Mouse (Mus musculus) midbrain, embryonic 15.5 days (tissue): ENCODE measurements at regions not wholly inside any gene's neighbourhood (a gene's known extent, or its start where the extent isn't known, plus 50 kb on each side); places are given as distances from the start of the nearest gene placed in this dataset.

Experiments
- ATAC-seq: fragments of 200-750 bp; cut with Nextera tagmentation; replicated peaks from 2 replicates; pipeline ENCODE4 v1.8.0; 2017; ENCODE audit warnings: moderate TSS enrichment
- H3K27ac ChIP-seq: fragments of 300-500 bp; sonication (generic); 2 replicates; pipeline ENCODE4 v1.5.1; 2015; ENCODE audit warnings: mild to moderate bottlenecking, inconsistent platforms
- H3K27me3 ChIP-seq: fragments of 300-500 bp; sonication (generic); replicated peaks from 2 replicates; pipeline ENCODE4 v1.6.1; 2015; ENCODE audit warnings: inconsistent platforms
- H3K36me3 ChIP-seq: fragments of 300-500 bp; sonication (generic); replicated peaks from 2 replicates; pipeline ENCODE4 v1.6.1; 2015; ENCODE audit warnings: inconsistent platforms
- H3K4me1 ChIP-seq: fragments of 300-500 bp; sonication (generic); 2 replicates; pipeline ENCODE4 v1.6.1; 2015; ENCODE audit warnings: inconsistent platforms
- H3K4me2 ChIP-seq: fragments of 300-500 bp; sonication (generic); 2 replicates; pipeline ENCODE4 v1.6.1; 2015; ENCODE audit warnings: inconsistent platforms, mild to moderate bottlenecking, moderate library complexity
- H3K4me3 ChIP-seq: fragments of 300-500 bp; sonication (generic); 2 replicates; pipeline ENCODE4 v1.5.1; 2015; ENCODE audit warnings: mild to moderate bottlenecking, inconsistent platforms
- H3K9ac ChIP-seq: fragments of 300-500 bp; sonication (generic); 2 replicates; pipeline ENCODE4 v1.6.1; 2015; ENCODE audit warnings: mild to moderate bottlenecking, inconsistent platforms
- H3K9me3 ChIP-seq: fragments of 300-500 bp; sonication (generic); 2 replicates; pipeline ENCODE4 v1.6.1; 2016; ENCODE audit warnings: inconsistent platforms
- WGBS: fragments of 180-500 bp; shearing (Covaris S2); methylation state at CpG from one replicate; pipeline ENCODE4 v1.1.7; 2015; ENCODE audit warnings: mixed read lengths; 5-methylcytosine and 5-hydroxymethylcytosine counted together

DNA sequence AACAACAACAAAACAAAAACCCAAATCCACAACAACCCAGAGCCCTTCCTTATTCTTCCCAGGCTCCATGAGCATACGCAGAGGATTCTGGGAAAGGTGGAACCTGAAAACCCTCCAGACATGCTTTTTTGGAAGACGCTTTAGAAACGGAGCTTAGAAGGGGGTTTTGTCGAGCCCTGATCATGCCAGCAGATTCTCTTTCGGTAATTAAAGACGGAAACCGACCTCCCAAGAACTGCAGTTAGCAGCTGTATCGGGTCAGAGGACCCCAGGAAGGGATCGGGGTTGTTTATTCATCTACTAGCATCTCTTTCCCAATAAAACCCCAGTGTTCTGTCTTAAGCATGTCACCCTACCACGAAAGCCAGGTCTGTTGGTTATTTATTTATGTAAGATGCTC, 298.1 kb downstream of the Slc4a3 start:
- H3K36me3 ChIP-seq: no peaks in the 10 kb centered on the region
- H3K27me3 ChIP-seq: no peaks in the 10 kb centered on the region; the same call in 1 of the 2 replicates
- H3K9ac ChIP-seq: no peak overlapping the region
- H3K27ac ChIP-seq: no peak overlapping the region
- H3K9me3 ChIP-seq: no peaks in the 10 kb centered on the region
- no peak overlapping the region for H3K4me2 ChIP-seq
- no peak for ATAC-seq
- 67% methylated on average over 10 of the region's 10 CpGs for WGBS
- H3K4me3 ChIP-seq: no peak overlapping the region
- H3K4me1 ChIP-seq: peaks cover 13% of the 10 kb centered on the region; the same call in 1 of the 2 replicates

DNA sequence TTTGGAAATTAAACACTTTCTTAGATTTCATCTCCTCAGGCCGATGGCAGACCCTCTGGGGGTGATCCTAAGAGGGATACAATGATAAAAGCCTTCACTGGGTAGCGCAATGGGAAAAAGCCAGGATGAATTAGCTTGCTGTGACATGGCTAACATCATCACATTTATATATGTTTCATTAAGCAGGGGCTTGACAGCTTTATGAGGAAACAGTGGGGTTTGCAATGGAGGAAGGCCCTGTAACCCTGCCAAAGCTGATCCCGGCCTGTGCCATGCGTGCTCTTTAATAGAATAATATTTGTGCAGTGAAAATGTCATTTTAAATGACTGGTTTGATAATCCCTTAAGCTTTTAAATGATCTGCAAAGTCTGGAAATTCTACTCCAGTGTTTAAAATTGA, 298.5 kb downstream of the Slc4a3 start:
- WGBS: 44% methylated on average over 4 of the region's 4 CpGs
- ATAC-seq: no peak
- no peak overlapping the region for H3K4me2 ChIP-seq
- peaks cover 13% of the 10 kb centered on the region; the same call in 1 of the 2 replicates for H3K4me1 ChIP-seq
- 0 out of 2 replicates have a peak overlapping the region, but pooled peaks have one; percentile 22 for H3K27ac ChIP-seq
- H3K27me3 ChIP-seq: no peaks in the 10 kb centered on the region; the same call in 1 of the 2 replicates
- no peaks in the 10 kb centered on the region for H3K9me3 ChIP-seq
- no peak overlapping the region for H3K4me3 ChIP-seq
- H3K9ac ChIP-seq: no peak overlapping the region
- H3K36me3 ChIP-seq: no peaks in the 10 kb centered on the region

DNA sequence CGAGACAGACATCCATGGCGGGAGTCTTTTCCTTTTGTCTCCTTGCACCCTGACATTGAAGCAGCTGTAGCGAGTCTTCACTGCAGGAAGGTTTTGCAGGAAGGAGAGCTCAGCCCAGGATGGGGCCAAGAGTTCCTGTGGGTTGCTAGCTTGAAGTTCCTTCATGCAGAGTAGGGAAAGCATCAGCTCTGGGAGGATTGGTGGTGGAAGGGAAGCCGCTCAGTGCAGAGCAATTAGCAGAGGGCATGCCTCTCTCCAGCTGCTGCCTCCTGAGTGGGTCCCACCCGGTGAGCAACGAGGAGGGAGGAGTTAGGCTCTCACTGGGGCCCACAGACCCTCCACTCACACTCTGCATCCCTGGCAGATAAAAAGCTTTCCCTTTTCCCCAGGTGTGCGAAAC, 298.9 kb downstream of the Slc4a3 start:
- no peak overlapping the region for H3K9ac ChIP-seq
- no peaks in the 10 kb centered on the region for H3K9me3 ChIP-seq
- H3K36me3 ChIP-seq: no peaks in the 10 kb centered on the region
- no peaks in the 10 kb centered on the region; the same call in 1 of the 2 replicates for H3K27me3 ChIP-seq
- no peak overlapping the region for H3K4me3 ChIP-seq
- 32% methylated on average over 7 of the region's 7 CpGs for WGBS
- H3K27ac ChIP-seq: 0 out of 2 replicates have a peak overlapping the region, but pooled peaks have one; percentile 22
- peaks cover 13% of the 10 kb centered on the region; the same call in 1 of the 2 replicates for H3K4me1 ChIP-seq
- H3K4me2 ChIP-seq: no peak overlapping the region
- ATAC-seq: no peak

DNA sequence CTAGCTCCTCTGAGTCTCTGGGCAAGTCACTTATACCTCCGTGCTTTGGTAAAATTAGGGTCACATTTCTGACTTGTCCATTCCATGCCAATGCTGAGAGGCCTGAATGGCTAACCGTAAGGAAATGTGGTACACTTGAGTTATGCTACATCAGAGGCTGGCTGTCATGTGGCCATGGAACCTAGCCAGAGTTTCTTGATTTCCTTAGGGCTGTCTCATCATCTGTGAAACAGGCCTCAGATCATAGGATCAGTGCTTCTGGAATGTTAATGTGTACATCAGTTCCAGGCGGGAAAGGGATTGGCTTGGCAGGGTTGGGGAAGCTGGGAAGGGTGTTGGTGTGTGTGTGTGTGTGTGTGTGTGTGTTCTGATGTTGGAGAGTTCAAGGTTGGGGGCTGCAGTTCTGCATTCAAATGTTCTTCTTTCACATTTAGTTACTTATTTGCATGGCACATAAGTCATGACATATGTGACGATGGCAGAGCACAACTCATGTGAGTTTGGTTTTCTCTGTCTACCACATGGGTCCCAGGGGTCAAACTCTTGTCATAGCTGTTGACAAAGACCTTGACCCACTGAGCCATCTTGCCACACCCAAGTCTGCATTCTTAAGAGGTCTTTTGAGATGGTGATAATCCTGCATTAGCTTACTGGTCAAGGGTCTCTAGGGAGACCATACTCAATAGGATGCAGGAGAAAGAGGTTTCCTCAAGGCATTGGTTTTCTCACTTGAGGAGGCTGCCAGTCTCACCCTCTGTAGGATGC, 299.9 kb downstream of the Slc4a3 start:
- no peak overlapping the region for H3K4me3 ChIP-seq
- peaks cover 13% of the 10 kb centered on the region; the same call in 1 of the 2 replicates for H3K4me1 ChIP-seq
- no peaks in the 10 kb centered on the region for H3K36me3 ChIP-seq
- H3K27me3 ChIP-seq: no peaks in the 10 kb centered on the region; the same call in 1 of the 2 replicates
- H3K9ac ChIP-seq: no peak overlapping the region
- 86% methylated on average over 4 of the region's 4 CpGs for WGBS
- no peak overlapping the region for H3K27ac ChIP-seq
- no peak for ATAC-seq
- H3K4me2 ChIP-seq: no peak overlapping the region
- H3K9me3 ChIP-seq: no peaks in the 10 kb centered on the region

DNA sequence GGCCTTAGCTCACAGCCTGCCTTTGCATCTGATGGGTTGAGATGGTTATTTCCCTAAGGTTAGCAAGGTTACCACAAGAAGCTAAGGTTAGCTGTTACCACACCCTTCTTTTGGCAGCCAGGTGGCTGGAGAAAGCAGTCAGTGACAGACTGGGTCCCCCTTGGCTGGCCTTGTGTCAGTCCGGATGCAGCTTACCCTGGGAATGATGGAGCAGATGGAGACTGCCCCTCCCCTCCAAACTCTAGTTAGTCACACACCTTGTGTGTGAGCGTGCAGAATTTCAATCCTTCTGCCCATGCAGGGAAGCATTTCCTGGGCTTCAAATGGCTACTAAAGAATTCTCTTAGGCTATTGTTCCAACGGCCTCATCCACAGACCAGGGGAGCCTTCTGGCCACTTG, 301.6 kb downstream of the Slc4a3 start:
- H3K36me3 ChIP-seq: no peaks in the 10 kb centered on the region
- H3K4me2 ChIP-seq: no peak overlapping the region
- no peak overlapping the region for H3K4me3 ChIP-seq
- H3K9ac ChIP-seq: no peak overlapping the region
- 33% methylated on average over 3 of the region's 3 CpGs for WGBS
- no peak overlapping the region for H3K27ac ChIP-seq
- no peak for ATAC-seq
- no peaks in the 10 kb centered on the region; the same call in 1 of the 2 replicates for H3K27me3 ChIP-seq
- H3K9me3 ChIP-seq: no peaks in the 10 kb centered on the region
- peaks cover 8% of the 10 kb centered on the region; the same call in 1 of the 2 replicates for H3K4me1 ChIP-seq

DNA sequence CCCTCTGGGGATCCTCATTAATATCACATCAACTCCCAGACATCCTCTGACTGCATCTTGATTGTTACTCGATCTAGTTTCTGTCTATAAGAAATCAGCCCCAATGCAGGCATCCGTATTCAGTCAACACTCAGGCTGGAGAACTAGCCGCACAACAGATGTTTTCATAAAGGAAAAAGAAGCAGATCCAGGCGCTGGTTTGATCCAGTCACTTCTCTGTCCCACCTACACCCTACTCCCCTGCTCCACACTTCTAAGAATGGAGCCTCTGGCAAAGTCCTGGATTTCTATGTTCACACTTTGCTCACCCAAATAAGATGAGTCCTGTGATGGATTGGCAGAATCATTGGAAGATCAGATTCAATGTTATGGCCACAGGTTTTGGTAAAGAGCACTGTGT, 302.4 kb downstream of the Slc4a3 start:
- no peaks in the 10 kb centered on the region for H3K27me3 ChIP-seq
- ATAC-seq: no peak
- H3K27ac ChIP-seq: no peak overlapping the region
- no peaks in the 10 kb centered on the region for H3K9me3 ChIP-seq
- 69% methylated on average over 4 of the region's 4 CpGs for WGBS
- no peak overlapping the region for H3K4me3 ChIP-seq
- H3K4me2 ChIP-seq: no peak overlapping the region
- no peak overlapping the region for H3K9ac ChIP-seq
- no peaks in the 10 kb centered on the region for H3K36me3 ChIP-seq
- peaks cover 8% of the 10 kb centered on the region; the same call in 1 of the 2 replicates for H3K4me1 ChIP-seq

DNA sequence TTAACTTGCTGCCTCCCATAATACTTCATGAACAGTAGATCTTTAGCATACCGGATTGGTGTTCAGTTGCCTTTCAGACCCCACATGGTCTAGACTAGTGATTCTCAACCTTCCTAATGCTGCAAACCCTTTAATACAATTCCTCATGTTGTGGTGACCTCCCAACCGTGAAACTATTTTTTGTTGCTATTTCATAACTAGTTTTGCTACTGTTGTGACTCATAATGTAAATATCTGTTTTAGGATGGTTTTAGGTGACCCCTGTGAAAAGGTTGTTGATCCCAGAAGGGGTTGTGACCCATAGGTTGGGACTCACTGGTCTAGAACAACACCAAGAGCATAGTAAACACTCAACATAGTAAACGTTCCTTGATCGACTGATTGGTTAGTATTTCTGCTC, 304.1 kb downstream of the Slc4a3 start:
- no peak overlapping the region for H3K4me2 ChIP-seq
- 96% methylated on average over 4 of the region's 4 CpGs for WGBS
- no peak overlapping the region for H3K4me3 ChIP-seq
- no peaks in the 10 kb centered on the region for H3K9me3 ChIP-seq
- peaks cover under 1% of the 10 kb centered on the region; the same call in 1 of the 2 replicates for H3K4me1 ChIP-seq
- H3K36me3 ChIP-seq: no peaks in the 10 kb centered on the region
- no peak overlapping the region for H3K27ac ChIP-seq
- H3K27me3 ChIP-seq: no peaks in the 10 kb centered on the region
- H3K9ac ChIP-seq: no peak overlapping the region
- ATAC-seq: no peak

DNA sequence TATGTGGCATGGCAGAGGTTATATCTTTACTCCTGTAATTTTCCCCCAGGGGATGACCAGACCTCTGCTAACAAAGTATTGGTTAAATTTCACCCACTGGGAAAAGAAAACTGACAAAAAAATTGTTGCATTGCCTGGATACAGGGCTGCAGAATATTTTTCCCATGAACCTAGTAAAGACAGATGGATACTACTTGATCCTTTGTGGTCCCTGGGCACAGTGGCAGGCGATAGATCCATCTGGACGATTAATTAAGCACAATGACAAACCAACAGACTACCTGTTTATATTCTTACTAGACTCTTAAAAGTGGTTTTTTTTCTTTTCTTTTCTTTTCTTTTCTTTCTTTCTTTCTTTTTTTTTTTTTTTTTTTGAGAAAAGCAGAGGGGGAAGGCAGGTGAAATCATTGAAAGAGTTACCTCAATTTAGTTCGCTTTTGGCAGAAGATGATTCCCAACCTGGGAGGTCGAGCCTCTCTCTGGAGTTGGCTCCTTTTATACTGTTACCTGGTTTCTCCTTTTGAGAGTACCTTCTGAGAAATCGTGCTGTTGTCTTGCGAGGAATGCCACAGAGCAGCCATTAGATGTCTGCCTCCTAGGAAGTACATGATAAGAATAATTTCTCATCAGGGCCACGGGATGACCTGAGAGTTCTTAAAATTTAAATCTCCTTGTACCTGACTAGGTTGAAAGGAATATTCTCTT, 312.6 kb downstream of the Slc4a3 start:
- Histone ChIP-seq H3K36me3 (no peaks in the 10 kb centered on the region), H3K4me2 (no peak overlapping the region), H3K4me1 (no peaks in the 10 kb centered on the region), H3K9me3 (no peaks in the 10 kb centered on the region), H3K9ac (no peak overlapping the region), H3K4me3 (no peak overlapping the region), H3K27me3 (no peaks in the 10 kb centered on the region), H3K27ac (no peak overlapping the region)
- no peak for ATAC-seq
- WGBS: 76% methylated on average over 7 of the region's 7 CpGs

DNA sequence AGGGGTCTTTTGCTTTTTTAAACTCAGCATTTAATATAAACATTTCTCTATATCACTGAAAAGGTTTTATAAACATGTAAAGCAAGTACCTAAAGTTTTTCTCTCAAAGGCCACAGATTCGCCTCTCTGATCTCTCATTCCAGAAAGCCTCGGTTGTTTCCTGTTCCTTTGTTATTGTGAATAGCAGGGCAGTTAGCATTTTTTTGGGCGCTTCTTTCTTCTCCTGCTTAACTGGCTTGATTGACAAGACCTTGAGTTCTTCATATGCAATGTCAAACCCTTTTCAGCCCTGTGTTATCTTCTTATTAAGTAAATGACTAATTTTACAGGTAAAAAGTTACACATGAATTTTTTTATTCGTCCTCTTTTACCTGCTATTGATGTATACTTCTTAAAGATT, 316.7 kb downstream of the Slc4a3 start:
- no peaks in the 10 kb centered on the region for H3K4me1 ChIP-seq
- no peak overlapping the region for H3K27ac ChIP-seq
- H3K4me2 ChIP-seq: no peak overlapping the region
- H3K4me3 ChIP-seq: no peak overlapping the region
- WGBS: 63% methylated on average over 4 of the region's 4 CpGs
- no peaks in the 10 kb centered on the region for H3K27me3 ChIP-seq
- no peaks in the 10 kb centered on the region for H3K36me3 ChIP-seq
- no peak overlapping the region for H3K9ac ChIP-seq
- H3K9me3 ChIP-seq: no peaks in the 10 kb centered on the region
- no peak for ATAC-seq

DNA sequence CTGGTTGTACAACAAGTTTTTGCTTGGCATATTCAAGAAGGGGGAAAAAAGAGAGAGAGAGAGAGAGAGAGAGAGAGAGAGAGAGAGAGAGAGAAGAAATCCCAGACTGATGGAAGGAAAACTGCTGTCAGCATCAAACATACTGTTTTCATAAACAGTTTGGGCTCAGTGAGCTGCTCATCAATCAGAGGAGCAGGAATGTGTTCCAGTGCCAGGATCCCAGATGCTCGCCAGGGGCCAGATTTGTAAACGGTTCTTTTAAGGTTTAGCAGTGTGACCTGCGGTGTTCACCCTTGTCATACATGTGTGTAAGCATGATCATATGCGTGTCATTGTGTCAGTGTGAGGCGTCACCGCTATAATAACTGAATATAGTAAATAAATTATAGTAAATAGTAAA, 320.5 kb downstream of the Slc4a3 start:
- WGBS: 85% methylated on average over 6 of the region's 6 CpGs

DNA sequence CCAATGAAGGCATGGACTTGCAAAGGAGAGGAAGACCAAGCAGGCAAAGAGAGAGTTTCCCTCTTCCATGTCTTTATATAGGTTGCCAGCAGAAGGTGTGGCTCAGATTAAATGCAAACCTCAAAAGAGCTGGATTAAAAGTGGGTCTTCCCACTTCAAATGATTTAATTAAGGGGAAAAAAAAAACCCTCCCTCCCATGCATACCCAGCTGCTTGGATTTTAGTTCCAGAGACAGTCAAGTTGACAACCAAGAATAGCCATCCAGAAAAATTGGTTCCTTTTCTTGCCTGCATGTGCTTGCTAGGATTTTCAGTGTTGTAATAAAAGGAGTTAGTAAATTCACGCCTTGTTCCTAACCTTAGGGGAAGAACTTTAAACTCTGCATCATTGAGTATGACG, 323.3 kb downstream of the Slc4a3 start:
- Histone ChIP-seq H3K4me1 (no peaks in the 10 kb centered on the region), H3K36me3 (no peaks in the 10 kb centered on the region), H3K9me3 (no peaks in the 10 kb centered on the region), H3K27ac (no peak overlapping the region), H3K4me3 (no peak overlapping the region), H3K4me2 (no peak overlapping the region), H3K9ac (no peak overlapping the region), H3K27me3 (no peaks in the 10 kb centered on the region)
- WGBS: 78% methylated on average over 2 of the region's 2 CpGs
- ATAC-seq: no peak

More for the DNA sequence above, 320.5 kb downstream of the Slc4a3 start:
- H3K9me3 ChIP-seq: no peaks in the 10 kb centered on the region
- ATAC-seq: no peak
- no peak overlapping the region for H3K27ac ChIP-seq
- no peaks in the 10 kb centered on the region for H3K36me3 ChIP-seq
- H3K9ac ChIP-seq: no peak overlapping the region
- no peaks in the 10 kb centered on the region for H3K27me3 ChIP-seq
- no peak overlapping the region for H3K4me2 ChIP-seq
- H3K4me3 ChIP-seq: no peak overlapping the region
- no peaks in the 10 kb centered on the region for H3K4me1 ChIP-seq

DNA sequence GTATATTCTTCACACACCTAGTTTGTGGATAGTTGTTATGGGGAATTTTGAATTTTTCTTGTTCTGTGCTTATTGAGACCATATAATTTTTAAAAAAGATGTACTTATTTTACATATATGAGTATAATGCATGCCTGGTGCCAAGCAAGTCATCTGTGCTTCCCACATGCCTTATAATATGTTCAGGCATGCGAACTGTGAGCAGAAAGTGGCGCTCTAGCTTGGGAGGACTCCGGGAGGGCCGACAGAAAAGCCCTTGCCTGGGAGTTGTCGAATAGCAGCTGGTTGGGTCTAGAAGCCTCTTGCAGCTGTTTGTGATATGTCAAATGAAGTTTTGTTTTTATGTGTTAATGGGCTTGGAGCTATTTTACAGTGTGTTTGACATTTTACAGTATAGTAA, 323.8 kb downstream of the Slc4a3 start:
- no peaks in the 10 kb centered on the region for H3K4me1 ChIP-seq
- no peak overlapping the region for H3K4me3 ChIP-seq
- no peak for ATAC-seq
- no peak overlapping the region for H3K27ac ChIP-seq
- WGBS: 80% methylated on average over 5 of the region's 5 CpGs
- H3K9ac ChIP-seq: no peak overlapping the region
- no peaks in the 10 kb centered on the region for H3K27me3 ChIP-seq
- no peaks in the 10 kb centered on the region for H3K9me3 ChIP-seq
- H3K4me2 ChIP-seq: no peak overlapping the region
- H3K36me3 ChIP-seq: no peaks in the 10 kb centered on the region
